Mouse (Mus musculus) erythroblast, embryonic 14.5 days (primary cell): ENCODE measurements around the gene Reg1.

Source experiments
- GATA1 ChIP-seq: IDR thresholded peaks from 2 replicates; pipeline ENCODE4 v1.6.1; 2012; ENCODE audit warnings: low read length, inconsistent platforms, mixed read lengths
- TAL1 ChIP-seq: IDR thresholded peaks from 3 replicates; pipeline ENCODE4 v1.6.1; 2012; ENCODE audit warnings: low read length, inconsistent platforms, mixed read lengths

DNA sequence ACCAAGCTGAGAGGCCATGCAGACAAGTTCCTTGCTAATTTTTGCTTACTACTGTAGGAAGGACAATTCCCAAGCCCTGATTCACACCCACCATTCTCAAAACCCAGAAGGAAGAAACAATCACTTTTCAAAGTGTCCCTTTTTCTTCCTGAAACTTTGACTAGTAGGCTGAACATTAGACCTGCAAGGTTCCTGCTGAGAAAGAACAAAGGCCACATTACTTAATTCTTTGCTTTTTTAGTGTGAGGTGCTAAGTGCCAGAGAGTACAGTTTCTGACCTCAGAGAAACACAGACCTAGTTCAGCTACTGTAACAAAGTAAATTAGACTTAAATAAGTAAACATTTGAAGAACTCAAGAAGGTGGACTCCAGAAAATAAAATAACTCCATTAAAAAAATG is 25.9 kb downstream of the Reg1 start:
- TF ChIP-seq GATA1 = no peak
- TF ChIP-seq TAL1 = no peak
